Mouse (Mus musculus) mature B cell (primary cell): ENCODE results near the gene Slc13a4.

Experiments
- in situ Hi-C: fragments of 300-500 bp; cut with MboI; formaldehyde crosslinking; loops from 2 replicates; pipeline ENCODE4 v1.14.3; 2019

Slc13a4 gene

GRCm38 (mm10) chr6:35308037-35308436 lies at the start of gene Slc13a4:
Gene Slc13a4 (minus strand): TSS chr6:35308131.
- in situ Hi-C loops, result no loop called here

GRCm38 (mm10) chr6:35355320-35355719 lies 47.4 kb upstream of the Slc13a4 start:
- in situ Hi-C loops, result no loop called here

GRCm38 (mm10) chr6:35354622-35354998 lies 46.7 kb upstream of the Slc13a4 start:
- in situ Hi-C loops, result no loop called here

GRCm38 (mm10) chr6:35353846-35354621 lies 46.1 kb upstream of the Slc13a4 start:
- in situ Hi-C loops, result no loop called here

- in situ Hi-C loops, result no loop called here
Observed at GRCm38 (mm10) chr6:35353416-35353815, 45.5 kb upstream of the Slc13a4 start.

GRCm38 (mm10) chr6:35352867-35353266 lies 44.9 kb upstream of the Slc13a4 start:
- in situ Hi-C loops, result no loop called here

- in situ Hi-C loops, result no loop called here
Observed at GRCm38 (mm10) chr6:35351826-35352225, 43.9 kb upstream of the Slc13a4 start.

- in situ Hi-C loops, result no loop called here
Observed at GRCm38 (mm10) chr6:35349784-35350183, 41.9 kb upstream of the Slc13a4 start.

GRCm38 (mm10) chr6:35338640-35339039 lies 30.7 kb upstream of the Slc13a4 start:
- in situ Hi-C loops, result no loop called here

GRCm38 (mm10) chr6:35337836-35338235 lies 29.9 kb upstream of the Slc13a4 start:
- in situ Hi-C loops, result no loop called here

- in situ Hi-C loops, result no loop called here
Observed at GRCm38 (mm10) chr6:35335452-35335851, 27.5 kb upstream of the Slc13a4 start.

GRCm38 (mm10) chr6:35334278-35334677 lies 26.3 kb upstream of the Slc13a4 start:
- in situ Hi-C loops, result no loop called here

GRCm38 (mm10) chr6:35333632-35334031 lies 25.7 kb upstream of the Slc13a4 start:
- in situ Hi-C loops, result no loop called here

GRCm38 (mm10) chr6:35330834-35331233 lies 22.9 kb upstream of the Slc13a4 start:
- in situ Hi-C loops, result no loop called here

GRCm38 (mm10) chr6:35329956-35330355 lies 22.0 kb upstream of the Slc13a4 start:
- in situ Hi-C loops, result no loop called here

GRCm38 (mm10) chr6:35326111-35326515 lies 18.2 kb upstream of the Slc13a4 start, which contains the start of gene Fam180a:
Gene Fam180a (minus strand): TSS chr6:35326141.
- in situ Hi-C loops, result no loop called here

GRCm38 (mm10) chr6:35324306-35324705 lies 16.4 kb upstream of the Slc13a4 start:
- in situ Hi-C loops, result no loop called here

- in situ Hi-C loops, result no loop called here
Observed at GRCm38 (mm10) chr6:35323046-35323445, 15.1 kb upstream of the Slc13a4 start.

GRCm38 (mm10) chr6:35321105-35321504 lies 13.2 kb upstream of the Slc13a4 start:
- in situ Hi-C loops, result no loop called here

- in situ Hi-C loops, result no loop called here
Observed at GRCm38 (mm10) chr6:35319850-35320249, 11.9 kb upstream of the Slc13a4 start.

- in situ Hi-C loops, result no loop called here
Observed at GRCm38 (mm10) chr6:35313520-35313919, 5.6 kb upstream of the Slc13a4 start.

GRCm38 (mm10) chr6:35309406-35309805 lies 1.5 kb upstream of the Slc13a4 start:
- in situ Hi-C loops, result no loop called here

GRCm38 (mm10) chr6:35307136-35307535 lies 795 bp downstream of the Slc13a4 start:
- in situ Hi-C loops, result no loop called here

GRCm38 (mm10) chr6:35303355-35303900 lies 4.5 kb downstream of the Slc13a4 start:
- in situ Hi-C loops, result no loop called here
